Comparison of ENCODE assay signal across 8 mouse cellular contexts in the genomic region with DNA sequence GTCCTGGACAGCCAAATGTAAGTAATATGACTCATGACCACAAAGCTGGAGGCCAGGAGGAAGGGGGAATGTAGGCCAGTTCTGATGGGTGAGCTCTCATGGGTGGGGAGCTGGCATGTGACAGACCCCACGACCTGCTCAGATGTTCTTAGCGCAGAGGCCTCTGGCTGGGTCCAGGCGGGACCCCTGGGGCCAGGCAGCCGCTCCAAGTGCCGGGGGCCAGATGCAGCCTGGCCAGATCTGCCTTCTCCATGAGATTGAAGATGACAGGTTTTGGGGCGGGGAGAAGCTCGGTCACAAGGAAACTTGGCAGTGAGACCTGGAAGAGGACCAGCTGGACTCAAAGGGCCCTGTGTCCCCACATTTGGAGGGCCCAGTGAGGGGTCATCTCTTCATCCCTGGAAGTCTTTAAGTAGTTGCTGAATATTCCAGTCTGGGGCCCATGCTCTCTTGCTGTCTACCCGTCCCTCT.
A peak's percentile ranks its signal among the peaks of the same experiment; 100 is the strongest.
DNase-seq lines count a peak whose midpoint lies in the region; ATAC-seq lines count a peak whose summit lies in the region.

No protein-coding gene starts in this region.

- H3K9me3 ChIP-seq in hindbrain, embryonic 14.5 days (ENCODE audit: control insufficient read depth, low read length): no peaks in the 10 kb centered on the region

- H3K36me3 ChIP-seq in hindbrain, embryonic 14.5 days (replicated peaks; ENCODE audit: control insufficient read depth, insufficient read depth): no peaks in the 10 kb centered on the region

- no peak overlapping the region for H3K9ac ChIP-seq in hindbrain, embryonic 14.5 days

- intact Hi-C loops in left cerebral cortex, postnatal 36 days (cut with DNase I): no loop called here

- peak; percentile 51 for ATAC-seq in hindbrain, embryonic 14.5 days (ENCODE audit: low FRiP score)
- no peak for ATAC-seq in monocyte, adult 5-6 weeks (replicated peaks; ENCODE audit: insufficient number of reproducible peaks, low FRiP score, low TSS enrichment, poor library complexity, severe bottlenecking)

- no peak overlapping the region for H3K4me3 ChIP-seq in hindbrain, embryonic 14.5 days (replicated peaks; ENCODE audit: low read length)

- DNase-seq in adrenal gland, postnatal 10 days: peak; percentile 44
- DNase-seq in adrenal gland, postnatal 25 days: no peak
- peak; percentile 14 to 41 for DNase-seq in urinary bladder, postnatal 36 days (ENCODE audit: low spot score in 2 of 2)
- DNase-seq in urinary bladder, postnatal 10 days (ENCODE audit: low spot score): no peak
- no peak for DNase-seq in hindbrain, embryonic 14.5 days (ENCODE audit: low spot score)
- DNase-seq in retina, postnatal 1 day: peak; percentile 84
- no peak for DNase-seq in left cerebral cortex, postnatal 36 days (ENCODE audit: low spot score in 2 of 2)

- H3K27me3 ChIP-seq in hindbrain, embryonic 14.5 days (ENCODE audit: control insufficient read depth, insufficient read depth, low read length): no peaks in the 10 kb centered on the region

- WGBS in hindbrain, embryonic 14.5 days: 29% methylated on average over 8 of the region's 8 CpGs

- peak overlapping the region; percentile 87 for H3K27ac ChIP-seq in hindbrain, embryonic 14.5 days

- H3K4me2 ChIP-seq in hindbrain, embryonic 14.5 days (replicated peaks): 0 out of 2 replicates have a peak overlapping the region, but pooled peaks have one; percentile 16

- H3K4me1 ChIP-seq in hindbrain, embryonic 14.5 days (replicated peaks; ENCODE audit: control insufficient read depth, insufficient read depth, low read length): peaks cover 57% of the 10 kb centered on the region

Comparison
In these comparisons a context has a peak if more than half of its experiments do, and no peak if none do; other contexts are left out.
1. DNase-seq: peak in adrenal gland, postnatal 10 days (single experiment), urinary bladder, postnatal 36 days (2 of 2) and retina, postnatal 1 day (single experiment); none in adrenal gland, postnatal 25 days (single experiment), urinary bladder, postnatal 10 days (single experiment), hindbrain, embryonic 14.5 days (single experiment) and left cerebral cortex, postnatal 36 days (0 of 2).